Mouse (Mus musculus): ENCODE results near the gene Gm13272.
"Not testable (repeated sequence)": the region's sequence is repeated elsewhere in the genome, so short reads cannot be mapped to it uniquely, and the experiment has no call there.

DNA sequence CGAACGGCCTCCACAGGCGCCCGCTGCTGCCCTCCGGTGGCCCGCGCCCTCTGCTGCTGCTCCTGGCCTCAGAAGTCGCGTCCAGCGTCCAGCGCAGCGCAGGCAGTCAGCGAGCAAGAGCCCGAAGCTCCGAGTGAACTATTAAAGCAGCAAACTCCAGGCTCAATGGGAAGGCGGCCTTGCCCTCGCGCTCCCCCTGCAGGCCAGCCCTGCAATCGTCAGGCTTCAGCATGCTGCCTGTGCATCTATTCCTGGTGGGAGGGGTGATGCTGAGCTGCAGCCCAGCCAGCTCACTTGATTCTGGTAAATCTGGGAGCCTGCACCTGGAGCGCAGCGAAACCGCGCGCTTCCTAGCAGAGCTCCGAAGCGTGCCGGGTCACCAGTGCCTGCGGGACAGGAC lies 8.8 kb downstream of the Gm13272 start, which contains the start of gene Gm13277:
- not testable (repeated sequence) for TF ChIP-seq POLR2A (IDR thresholded peaks at IDR 0.05; ENCODE audit: borderline replicate concordance, low read depth, low read length); CTCF (IDR thresholded peaks at IDR 0.05; ENCODE audit: low read depth, low read length)

All from bone marrow macrophage, adult 2 months (primary cell).